Mouse (Mus musculus) induced T-regulatory cell, adult 2 months (primary cell): ENCODE data around the gene Ifna12.
"Not testable (repeated sequence)": the region's sequence is repeated elsewhere in the genome, so short reads cannot be mapped to it uniquely, and the experiment has no call there.

Experiments
- DNase-seq: peaks from one replicate; pipeline ENCODE4 v3.0.0-alpha.2; 2012; ENCODE audit warnings: low read depth

The Ifna12 gene

GRCm38 (mm10) chr4:88603276-88603675, at the start of gene Ifna12:
Gene Ifna12 (minus strand): TSS chr4:88603376.
- no peak for DNase-seq

- no peak for DNase-seq
Measured at GRCm38 (mm10) chr4:88644359-88644758, 41.2 kb upstream of the Ifna12 start, which contains the start of gene Ifna13. Gene Ifna13 (minus strand): TSS chr4:88644459.

- DNase-seq, result peak; percentile 12
Measured at GRCm38 (mm10) chr4:88642526-88642925, 39.4 kb upstream of the Ifna12 start.

- DNase-seq, result peak; percentile 100
Measured at GRCm38 (mm10) chr4:88641077-88641831, 38.1 kb upstream of the Ifna12 start.

GRCm38 (mm10) chr4:88640704-88641076, 37.5 kb upstream of the Ifna12 start:
- DNase-seq, result no peak

GRCm38 (mm10) chr4:88634311-88634710, 31.1 kb upstream of the Ifna12 start, which contains the start of gene C87499:
Gene C87499 (minus strand): TSS chr4:88634411.
- no peak for DNase-seq

- no peak for DNase-seq
Measured at GRCm38 (mm10) chr4:88592285-88592684, 10.9 kb downstream of the Ifna12 start, which contains the start of gene Ifna9. Gene Ifna9 (minus strand): TSS chr4:88592385.

GRCm38 (mm10) chr4:88571698-88572097, 31.5 kb downstream of the Ifna12 start, which contains the start of gene Ifna14:
Gene Ifna14 (minus strand): TSS chr4:88571798.
- DNase-seq, result no peak

- no peak for DNase-seq
Measured at GRCm38 (mm10) chr4:88561791-88562190, 41.4 kb downstream of the Ifna12 start.

- not testable (repeated sequence) for DNase-seq
Measured at GRCm38 (mm10) chr4:88558145-88558544, 45.0 kb downstream of the Ifna12 start, which contains the start of gene Ifna15. Gene Ifna15 (minus strand): TSS chr4:88558245.
